Mouse (Mus musculus): ENCODE measurements around the gene Tuba1a. TPM values are rescaled to one million over a fixed set of nuclear protein-coding genes. Genes with fewer than 3 reads are reported as not detected.

Tuba1a gene
- polyA plus RNA-seq, 1 experiment = 131 TPM

- H3K27me3 ChIP-seq (replicated peaks; ENCODE audit: control insufficient read depth, insufficient read depth, low read length) = no peaks in the 10 kb centered on the region
- no peaks in the 10 kb centered on the region for H3K36me3 ChIP-seq (ENCODE audit: control insufficient read depth, insufficient read depth, low read length)
- H3K27ac ChIP-seq (ENCODE audit: insufficient read depth, low read depth, low read length) = peak within 1 kb of the TSS; percentile 97
- WGBS = under 1% methylated on average over 82 of the region's 82 CpGs
- H3K4me3 ChIP-seq (ENCODE audit: insufficient read depth, low read depth, low read length) = peak within 1 kb of the TSS; percentile 99
- peak; percentile 100 for DNase-seq
- TF ChIP-seq CTCF (conservative IDR thresholded peaks at IDR 0.05; ENCODE audit: insufficient read depth, insufficient read length, low read depth, low read length) = no peak
- TF ChIP-seq POLR2A (IDR thresholded peaks at IDR 0.05; ENCODE audit: low read depth, low read length) = peak; percentile 24
- peaks cover 27% of the 10 kb centered on the region for H3K4me1 ChIP-seq (ENCODE audit: control insufficient read depth, insufficient read depth, low read length)
Measured at GRCm38 (mm10) chr15:98917538-98918498, 35.7 kb downstream of the Tuba1a start, which contains the start of gene Lmbr1l. Lmbr1l (minus strand) TSS chr15:98918231.

GRCm38 (mm10) chr15:98917091-98917490 lies 36.4 kb downstream of the Tuba1a start:
- no peak for DNase-seq
- TF ChIP-seq CTCF (conservative IDR thresholded peaks at IDR 0.05; ENCODE audit: insufficient read depth, insufficient read length, low read depth, low read length) (no peak), POLR2A (IDR thresholded peaks at IDR 0.05; ENCODE audit: low read depth, low read length) (no peak)
- WGBS = 0% methylated on average over 14 of the region's 14 CpGs

GRCm38 (mm10) chr15:98916016-98916415 lies 37.5 kb downstream of the Tuba1a start:
- Histone ChIP-seq H3K4me1 (ENCODE audit: control insufficient read depth, insufficient read depth, low read length) (peaks cover 18% of the 10 kb centered on the region), H3K36me3 (ENCODE audit: control insufficient read depth, insufficient read depth, low read length) (no peaks in the 10 kb centered on the region; the same call in 1 of the 2 replicates), H3K4me3 (ENCODE audit: insufficient read depth, low read depth, low read length) (no peak overlapping the region), H3K27me3 (replicated peaks; ENCODE audit: control insufficient read depth, insufficient read depth, low read length) (no peaks in the 10 kb centered on the region), H3K27ac (ENCODE audit: insufficient read depth, low read depth, low read length) (no peak overlapping the region)
- DNase-seq = peak; percentile 69
- WGBS = 78% methylated on average over 4 of the region's 4 CpGs
- no peak for TF ChIP-seq POLR2A (IDR thresholded peaks at IDR 0.05; ENCODE audit: low read depth, low read length)
- no peak for TF ChIP-seq CTCF (conservative IDR thresholded peaks at IDR 0.05; ENCODE audit: insufficient read depth, insufficient read length, low read depth, low read length)

More at GRCm38 (mm10) chr15:98917091-98917490, 36.4 kb downstream of the Tuba1a start:
- Histone ChIP-seq H3K27ac (ENCODE audit: insufficient read depth, low read depth, low read length) (peak overlapping the region; percentile 97), H3K4me1 (ENCODE audit: control insufficient read depth, insufficient read depth, low read length) (peaks cover 22% of the 10 kb centered on the region), H3K36me3 (ENCODE audit: control insufficient read depth, insufficient read depth, low read length) (no peaks in the 10 kb centered on the region), H3K4me3 (ENCODE audit: insufficient read depth, low read depth, low read length) (peak overlapping the region; percentile 99), H3K27me3 (replicated peaks; ENCODE audit: control insufficient read depth, insufficient read depth, low read length) (no peaks in the 10 kb centered on the region)

GRCm38 (mm10) chr15:98914903-98915302 lies 38.6 kb downstream of the Tuba1a start:
- TF ChIP-seq POLR2A (IDR thresholded peaks at IDR 0.05; ENCODE audit: low read depth, low read length) (no peak), CTCF (conservative IDR thresholded peaks at IDR 0.05; ENCODE audit: insufficient read depth, insufficient read length, low read depth, low read length) (no peak)
- Histone ChIP-seq H3K36me3 (ENCODE audit: control insufficient read depth, insufficient read depth, low read length) (peaks cover 1% of the 10 kb centered on the region; the same call in 1 of the 2 replicates), H3K27me3 (replicated peaks; ENCODE audit: control insufficient read depth, insufficient read depth, low read length) (no peaks in the 10 kb centered on the region), H3K4me1 (ENCODE audit: control insufficient read depth, insufficient read depth, low read length) (peaks cover 17% of the 10 kb centered on the region), H3K4me3 (ENCODE audit: insufficient read depth, low read depth, low read length) (no peak overlapping the region), H3K27ac (ENCODE audit: insufficient read depth, low read depth, low read length) (no peak overlapping the region)
- 87% methylated on average over 6 of the region's 6 CpGs for WGBS
- no peak for DNase-seq

GRCm38 (mm10) chr15:98904692-98905091 lies 48.8 kb downstream of the Tuba1a start:
- Histone ChIP-seq H3K27me3 (replicated peaks; ENCODE audit: control insufficient read depth, insufficient read depth, low read length) (no peaks in the 10 kb centered on the region), H3K4me1 (ENCODE audit: control insufficient read depth, insufficient read depth, low read length) (no peaks in the 10 kb centered on the region), H3K4me3 (ENCODE audit: insufficient read depth, low read depth, low read length) (no peak overlapping the region), H3K27ac (ENCODE audit: insufficient read depth, low read depth, low read length) (no peak overlapping the region), H3K36me3 (ENCODE audit: control insufficient read depth, insufficient read depth, low read length) (no peaks in the 10 kb centered on the region)
- WGBS = 33% methylated on average over 10 of the region's 10 CpGs
- TF ChIP-seq CTCF (conservative IDR thresholded peaks at IDR 0.05; ENCODE audit: insufficient read depth, insufficient read length, low read depth, low read length) (peak; percentile 70), POLR2A (IDR thresholded peaks at IDR 0.05; ENCODE audit: low read depth, low read length) (no peak)
- peak; percentile 35 for DNase-seq

GRCm38 (mm10) chr15:98902600-98902999 lies 50.9 kb downstream of the Tuba1a start:
- no peak for DNase-seq
- H3K27me3 ChIP-seq (replicated peaks; ENCODE audit: control insufficient read depth, insufficient read depth, low read length) = no peaks in the 10 kb centered on the region
- no peak overlapping the region for H3K4me3 ChIP-seq (ENCODE audit: insufficient read depth, low read depth, low read length)
- H3K36me3 ChIP-seq (ENCODE audit: control insufficient read depth, insufficient read depth, low read length) = no peaks in the 10 kb centered on the region
- WGBS = 97% methylated on average over 2 of the region's 2 CpGs
- H3K27ac ChIP-seq (ENCODE audit: insufficient read depth, low read depth, low read length) = no peak overlapping the region
- no peaks in the 10 kb centered on the region for H3K4me1 ChIP-seq (ENCODE audit: control insufficient read depth, insufficient read depth, low read length)
- TF ChIP-seq POLR2A (IDR thresholded peaks at IDR 0.05; ENCODE audit: low read depth, low read length) = no peak

- WGBS = 58% methylated on average over 1 of the region's 1 CpGs
- no peak overlapping the region for H3K4me3 ChIP-seq (ENCODE audit: insufficient read depth, low read depth, low read length)
Measured at GRCm38 (mm10) chr15:98901530-98901929, 52.0 kb downstream of the Tuba1a start.

More at GRCm38 (mm10) chr15:98901530-98901929, 52.0 kb downstream of the Tuba1a start:
- TF ChIP-seq CTCF (conservative IDR thresholded peaks at IDR 0.05; ENCODE audit: insufficient read depth, insufficient read length, low read depth, low read length) (no peak), POLR2A (IDR thresholded peaks at IDR 0.05; ENCODE audit: low read depth, low read length) (no peak)
- H3K36me3 ChIP-seq (ENCODE audit: control insufficient read depth, insufficient read depth, low read length) = no peaks in the 10 kb centered on the region
- no peak for DNase-seq
- no peaks in the 10 kb centered on the region for H3K27me3 ChIP-seq (replicated peaks; ENCODE audit: control insufficient read depth, insufficient read depth, low read length)
- H3K4me1 ChIP-seq (ENCODE audit: control insufficient read depth, insufficient read depth, low read length) = no peaks in the 10 kb centered on the region
- H3K27ac ChIP-seq (ENCODE audit: insufficient read depth, low read depth, low read length) = no peak overlapping the region

Other genes with a start within 250 kb of the Tuba1a start
- 0.42 and 0.60 TPM in 2 replicates for gene Ccdc65, start 245.5 kb downstream of the Tuba1a start, polyA plus RNA-seq (2012; rRNA removed)
- gene Fkbp11, start 225.5 kb downstream of the Tuba1a start, polyA plus RNA-seq (2012; rRNA removed) = 9.3 and 10.1 TPM in 2 replicates
- 114 and 143 TPM in 2 replicates for gene Arf3, start 190.5 kb downstream of the Tuba1a start, polyA plus RNA-seq (2012; rRNA removed)
- 0.22 and 0.25 TPM in 2 replicates for gene Wnt10b, start 175.6 kb downstream of the Tuba1a start, polyA plus RNA-seq (2012; rRNA removed)
- gene Wnt1, start 163.8 kb downstream of the Tuba1a start, polyA plus RNA-seq (2012; rRNA removed) = 0.04 TPM in 1 of 2 replicates, not detected in the other
- gene Ddn, start 144.2 kb downstream of the Tuba1a start, polyA plus RNA-seq (2012; rRNA removed) = 12.1 and 12.3 TPM in 2 replicates
- gene Prkag1, start 122.2 kb downstream of the Tuba1a start, polyA plus RNA-seq (2012; rRNA removed) = 68.9 and 72.7 TPM in 2 replicates
- 18.8 and 20.8 TPM in 2 replicates for gene Kmt2d, start 82.5 kb downstream of the Tuba1a start, polyA plus RNA-seq (2012; rRNA removed)
- 6.4 and 7.1 TPM in 2 replicates for gene Rhebl1, start 59.2 kb downstream of the Tuba1a start, polyA plus RNA-seq (2012; rRNA removed)
- 1.2 and 1.5 TPM in 2 replicates for gene Dhh, start 55.2 kb downstream of the Tuba1a start, polyA plus RNA-seq (2012; rRNA removed)
- gene Lmbr1l, start 35.5 kb downstream of the Tuba1a start, polyA plus RNA-seq (2012; rRNA removed) = 36.1 and 50.2 TPM in 2 replicates
- gene Tuba1b, start 19.1 kb downstream of the Tuba1a start, polyA plus RNA-seq (2012; rRNA removed) = 488 and 540 TPM in 2 replicates
- 12.0 TPM in 1 of 2 replicates, not detected in the other for gene Gm49450, start 152 bp downstream of the Tuba1a start, polyA plus RNA-seq (2012; rRNA removed)
- gene Tuba1c, start 76.2 kb upstream of the Tuba1a start, polyA plus RNA-seq (2012; rRNA removed) = 128 and 146 TPM in 2 replicates
- 1.7 and 3.2 TPM in 2 replicates for gene Prph, start 101.5 kb upstream of the Tuba1a start, polyA plus RNA-seq (2012; rRNA removed)
- 0.29 and 0.33 TPM in 2 replicates for gene Troap, start 120.9 kb upstream of the Tuba1a start, polyA plus RNA-seq (2012; rRNA removed)
- gene C1ql4, start 134.1 kb upstream of the Tuba1a start, polyA plus RNA-seq (2012; rRNA removed) = 0.44 and 0.61 TPM in 2 replicates
- 49.9 and 53.4 TPM in 2 replicates for gene Dnajc22, start 139.5 kb upstream of the Tuba1a start, polyA plus RNA-seq (2012; rRNA removed)
- 8.6 and 10.0 TPM in 2 replicates for gene Spats2, start 172.2 kb upstream of the Tuba1a start, polyA plus RNA-seq (2012; rRNA removed)